Mouse (Mus musculus): ENCODE results near the gene Kcnq5. TPM values are rescaled to one million over a fixed set of nuclear protein-coding genes. Genes with fewer than 3 reads are reported as not detected.
"Not testable (repeated sequence)": the region's sequence is repeated elsewhere in the genome, so short reads cannot be mapped to it uniquely, and the experiment has no call there.

Kcnq5 gene
- total and polyA plus RNA-seq, 3 experiments: 0.11 TPM; not detected in 2

- Histone ChIP-seq H3K36me3 (replicated peaks) (no peaks in the 10 kb centered on the region), H3K27me3 (ENCODE audit: insufficient read depth, low read length) (no peaks in the 10 kb centered on the region), H3K9me3 (replicated peaks) (no peaks in the 10 kb centered on the region), H3K4me3 (ENCODE audit: low read depth, low read length) (no peak overlapping the region), H3K4me1 (ENCODE audit: insufficient read depth, low read depth, low read length) (no peaks in the 10 kb centered on the region)
- no peak for DNase-seq (ENCODE audit: low spot score)
- TF ChIP-seq CTCF (IDR thresholded peaks at IDR 0.05; ENCODE audit: low read depth, low read length) (no peak), GATA1 (IDR thresholded peaks at IDR 0.05; ENCODE audit: borderline replicate concordance, low read length) (no peak), TAL1 (conservative IDR thresholded peaks at IDR 0.05; ENCODE audit: low read depth, low read length) (no peak), GATA2 (IDR thresholded peaks at IDR 0.05; ENCODE audit: borderline replicate concordance, low read depth, low read length) (no peak), POLR2AphosphoS5 (IDR thresholded peaks at IDR 0.05; ENCODE audit: insufficient replicate concordance, low read depth, low read length) (no peak)
- ATAC-seq (ENCODE audit: extremely low read depth, insufficient number of reproducible peaks, low FRiP score, poor library complexity, severe bottlenecking): no peak
These were observed 184.2 kb downstream of the Kcnq5 start for GRCm38 (mm10) chr1:21777560-21777959.

- no peak overlapping the region for H3K4me3 ChIP-seq (ENCODE audit: low read depth, low read length)
- ATAC-seq (ENCODE audit: extremely low read depth, insufficient number of reproducible peaks, low FRiP score, poor library complexity, severe bottlenecking): no peak
- no peaks in the 10 kb centered on the region for H3K9me3 ChIP-seq (replicated peaks)
- H3K27me3 ChIP-seq (ENCODE audit: insufficient read depth, low read length): no peaks in the 10 kb centered on the region
- no peaks in the 10 kb centered on the region for H3K4me1 ChIP-seq (ENCODE audit: insufficient read depth, low read depth, low read length)
- DNase-seq (ENCODE audit: low spot score): no peak
- H3K36me3 ChIP-seq (replicated peaks): no peaks in the 10 kb centered on the region
- no peak for TF ChIP-seq POLR2AphosphoS5 (IDR thresholded peaks at IDR 0.05; ENCODE audit: insufficient replicate concordance, low read depth, low read length)
- TF ChIP-seq GATA1 (IDR thresholded peaks at IDR 0.05; ENCODE audit: borderline replicate concordance, low read length): no peak
- TF ChIP-seq CTCF (IDR thresholded peaks at IDR 0.05; ENCODE audit: low read depth, low read length): no peak
- TF ChIP-seq GATA2 (IDR thresholded peaks at IDR 0.05; ENCODE audit: borderline replicate concordance, low read depth, low read length): no peak
- no peak for TF ChIP-seq TAL1 (conservative IDR thresholded peaks at IDR 0.05; ENCODE audit: low read depth, low read length)
These were observed 187.8 kb downstream of the Kcnq5 start for GRCm38 (mm10) chr1:21773931-21774330.

DNA sequence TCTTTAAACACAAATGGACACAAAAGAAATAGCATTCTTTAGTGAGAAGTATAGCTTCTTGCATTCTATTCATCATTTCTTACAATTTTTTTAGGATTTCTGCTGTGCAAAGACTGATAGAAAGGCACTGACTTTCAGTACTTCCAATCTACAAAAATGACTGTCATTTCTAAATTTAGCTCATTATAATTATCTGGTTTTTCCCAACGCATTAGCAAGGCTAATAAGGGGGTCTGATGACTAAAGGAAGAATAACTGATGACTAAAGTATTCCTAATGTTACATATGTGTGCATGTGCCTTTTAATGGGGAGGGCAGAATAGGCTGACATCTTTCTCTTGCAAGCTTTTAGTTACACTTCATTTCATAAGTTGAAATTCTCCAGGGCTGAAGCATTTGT, 191.2 kb downstream of the Kcnq5 start:
- no peaks in the 10 kb centered on the region for H3K36me3 ChIP-seq (replicated peaks)
- DNase-seq (ENCODE audit: low spot score) (no peak), ATAC-seq (ENCODE audit: extremely low read depth, insufficient number of reproducible peaks, low FRiP score, poor library complexity, severe bottlenecking) (no peak)
- no peaks in the 10 kb centered on the region for H3K27me3 ChIP-seq (ENCODE audit: insufficient read depth, low read length)
- TF ChIP-seq CTCF (IDR thresholded peaks at IDR 0.05; ENCODE audit: low read depth, low read length) (no peak), GATA1 (IDR thresholded peaks at IDR 0.05; ENCODE audit: borderline replicate concordance, low read length) (no peak), TAL1 (conservative IDR thresholded peaks at IDR 0.05; ENCODE audit: low read depth, low read length) (no peak), POLR2AphosphoS5 (IDR thresholded peaks at IDR 0.05; ENCODE audit: insufficient replicate concordance, low read depth, low read length) (no peak)
- no peaks in the 10 kb centered on the region for H3K9me3 ChIP-seq (replicated peaks)
- no peak overlapping the region for H3K4me3 ChIP-seq (ENCODE audit: low read depth, low read length)
- no peaks in the 10 kb centered on the region for H3K4me1 ChIP-seq (ENCODE audit: insufficient read depth, low read depth, low read length)

GRCm38 (mm10) chr1:21749297-21749696, 212.4 kb downstream of the Kcnq5 start:
- Histone ChIP-seq H3K27me3 (ENCODE audit: insufficient read depth, low read length) (no peaks in the 10 kb centered on the region), H3K4me1 (ENCODE audit: insufficient read depth, low read depth, low read length) (no peaks in the 10 kb centered on the region), H3K9me3 (replicated peaks) (no peaks in the 10 kb centered on the region), H3K4me3 (ENCODE audit: low read depth, low read length) (no peak overlapping the region), H3K36me3 (replicated peaks) (no peaks in the 10 kb centered on the region)
- TF ChIP-seq GATA1 (IDR thresholded peaks at IDR 0.05; ENCODE audit: borderline replicate concordance, low read length): no peak
- no peak for ATAC-seq (ENCODE audit: extremely low read depth, insufficient number of reproducible peaks, low FRiP score, poor library complexity, severe bottlenecking)
- DNase-seq (ENCODE audit: low spot score): no peak

GRCm38 (mm10) chr1:21729131-21729530, 232.6 kb downstream of the Kcnq5 start:
- ATAC-seq (ENCODE audit: extremely low read depth, insufficient number of reproducible peaks, low FRiP score, poor library complexity, severe bottlenecking): no peak
- TF ChIP-seq GATA1 (IDR thresholded peaks at IDR 0.05; ENCODE audit: borderline replicate concordance, low read length) (no peak), GATA2 (IDR thresholded peaks at IDR 0.05; ENCODE audit: borderline replicate concordance, low read depth, low read length) (no peak), CTCF (IDR thresholded peaks at IDR 0.05; ENCODE audit: low read depth, low read length) (no peak), TAL1 (conservative IDR thresholded peaks at IDR 0.05; ENCODE audit: low read depth, low read length) (no peak), POLR2AphosphoS5 (IDR thresholded peaks at IDR 0.05; ENCODE audit: insufficient replicate concordance, low read depth, low read length) (no peak)

GRCm38 (mm10) chr1:21723231-21723630, 238.5 kb downstream of the Kcnq5 start:
- H3K4me1 ChIP-seq (ENCODE audit: insufficient read depth, low read depth, low read length); DNase-seq (ENCODE audit: low spot score); H3K9me3 ChIP-seq (replicated peaks); H3K36me3 ChIP-seq (replicated peaks); H3K27me3 ChIP-seq (ENCODE audit: insufficient read depth, low read length); H3K4me3 ChIP-seq (ENCODE audit: low read depth, low read length); ATAC-seq (ENCODE audit: extremely low read depth, insufficient number of reproducible peaks, low FRiP score, poor library complexity, severe bottlenecking): not testable (repeated sequence)

More at GRCm38 (mm10) chr1:21729131-21729530, 232.6 kb downstream of the Kcnq5 start:
- H3K9me3 ChIP-seq (replicated peaks): no peaks in the 10 kb centered on the region
- no peak for DNase-seq (ENCODE audit: low spot score)
- no peak overlapping the region for H3K4me3 ChIP-seq (ENCODE audit: low read depth, low read length)
- H3K27me3 ChIP-seq (ENCODE audit: insufficient read depth, low read length): no peaks in the 10 kb centered on the region
- no peaks in the 10 kb centered on the region for H3K4me1 ChIP-seq (ENCODE audit: insufficient read depth, low read depth, low read length)
- H3K36me3 ChIP-seq (replicated peaks): no peaks in the 10 kb centered on the region

GRCm38 (mm10) chr1:21721246-21721645, 240.5 kb downstream of the Kcnq5 start:
- TF ChIP-seq POLR2AphosphoS5 (IDR thresholded peaks at IDR 0.05; ENCODE audit: insufficient replicate concordance, low read depth, low read length) (no peak), GATA1 (IDR thresholded peaks at IDR 0.05; ENCODE audit: borderline replicate concordance, low read length) (no peak), GATA2 (IDR thresholded peaks at IDR 0.05; ENCODE audit: borderline replicate concordance, low read depth, low read length) (no peak), TAL1 (conservative IDR thresholded peaks at IDR 0.05; ENCODE audit: low read depth, low read length) (no peak), CTCF (IDR thresholded peaks at IDR 0.05; ENCODE audit: low read depth, low read length) (no peak)
- no peak overlapping the region for H3K4me3 ChIP-seq (ENCODE audit: low read depth, low read length)
- ATAC-seq (ENCODE audit: extremely low read depth, insufficient number of reproducible peaks, low FRiP score, poor library complexity, severe bottlenecking): no peak
- H3K27me3 ChIP-seq (ENCODE audit: insufficient read depth, low read length): no peaks in the 10 kb centered on the region
- H3K36me3 ChIP-seq (replicated peaks): no peaks in the 10 kb centered on the region
- DNase-seq (ENCODE audit: low spot score): no peak
- H3K9me3 ChIP-seq (replicated peaks): no peaks in the 10 kb centered on the region
- H3K4me1 ChIP-seq (ENCODE audit: insufficient read depth, low read depth, low read length): no peaks in the 10 kb centered on the region

Measured in G1E (cell line).